Mouse (Mus musculus) G1E (cell line): ENCODE data around the gene Kmt5b.

Experiments
- CTCF ChIP-seq: IDR thresholded peaks from 2 replicates; pipeline ENCODE4 v1.5.1; 2012; ENCODE audit warnings: low read depth, low read length, inconsistent platforms, mixed read lengths
- GATA1 ChIP-seq: IDR thresholded peaks from 2 replicates; pipeline ENCODE4 v1.6.1; 2012; ENCODE audit warnings: borderline replicate concordance, low read length, inconsistent platforms, mixed read lengths
- POLR2AphosphoS5 ChIP-seq: IDR thresholded peaks from 2 replicates; pipeline ENCODE4 v1.6.1; 2012; ENCODE audit warnings: low read depth, low read length, inconsistent platforms; ENCODE audit not compliant: insufficient replicate concordance
- TAL1 ChIP-seq: conservative IDR thresholded peaks from 2 replicates; pipeline ENCODE4 v1.6.1; 2012; ENCODE audit warnings: low read depth, low read length, inconsistent platforms, mixed read lengths

- peak; percentile 44 for TF ChIP-seq CTCF
- TF ChIP-seq GATA1, result no peak
- TF ChIP-seq POLR2AphosphoS5, result no peak
- TF ChIP-seq TAL1, result no peak
Measured at GRCm38 (mm10) chr19:3724779-3725178, 42.4 kb upstream of the Kmt5b start.
